Mouse (Mus musculus): ENCODE measurements around the gene Gpi1. TPM values are rescaled to one million over a fixed set of nuclear protein-coding genes. Genes with fewer than 3 reads are reported as not detected.
"Not testable (repeated sequence)": the region's sequence is repeated elsewhere in the genome, so short reads cannot be mapped to it uniquely, and the experiment has no call there.

Gpi1 gene
- total RNA-seq, 1 experiment = 227 TPM

DNA sequence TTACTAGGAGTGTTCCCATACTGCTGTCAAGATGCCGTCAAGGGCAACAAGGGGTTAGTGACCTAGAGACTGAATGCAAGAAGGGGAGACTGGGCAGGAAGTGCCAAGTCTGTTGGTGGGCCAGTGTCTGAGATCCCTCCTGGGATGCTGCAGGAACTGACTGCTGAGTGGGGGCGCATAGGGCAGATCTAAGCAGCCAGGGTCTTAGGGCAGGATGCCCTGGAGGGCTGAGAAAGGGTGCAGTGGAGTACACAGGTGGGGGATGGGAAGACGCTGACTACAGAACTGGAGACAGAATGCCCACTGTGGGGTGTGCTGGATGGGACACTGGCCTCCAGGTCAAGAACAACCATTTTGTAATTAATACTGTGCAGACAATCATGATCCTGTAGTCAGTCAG, 46.3 kb downstream of the Gpi1 start:
- Histone ChIP-seq H3K36me3 (ENCODE audit: control insufficient read depth, insufficient read depth, low read length, poor library complexity, severe bottlenecking) (peaks cover 21% of the 10 kb centered on the region), H3K4me1 (ENCODE audit: control insufficient read depth in 2 of 2, insufficient read depth in 2 of 2, low read length in 2 of 2, poor library complexity in 1 of 2) (peaks cover 3 to 5% of the 10 kb centered on the region in 2 experiments; a peak in 2 of 4 replicates), H3K4me3 (ENCODE audit: insufficient read depth in 1 of 2, low read depth in 1 of 2, low read length in 2 of 2, poor library complexity in 1 of 2, severe bottlenecking in 1 of 2) (peak overlapping the region in 1 of 2 experiments; percentile 36; a peak in 1 of 4 replicates)

DNA sequence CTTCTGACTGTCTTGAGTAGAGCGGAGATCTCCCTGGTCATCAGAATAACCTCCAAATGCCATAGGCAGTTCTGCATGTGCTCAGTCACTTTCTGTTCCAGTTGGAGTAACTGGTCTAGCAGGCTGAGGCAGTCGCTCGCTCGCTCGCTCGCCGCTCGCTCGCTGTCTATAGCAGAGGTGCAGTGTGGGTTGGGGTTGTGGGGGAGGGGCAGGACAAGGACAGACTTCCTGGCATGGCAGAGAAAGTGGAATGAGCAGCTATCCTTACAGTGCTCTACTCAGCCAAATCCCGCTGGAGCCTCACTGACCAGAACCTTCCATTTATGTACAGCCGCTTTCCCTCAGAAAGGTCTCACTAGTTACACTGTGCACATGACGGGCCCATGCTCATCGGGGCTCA, 46.8 kb downstream of the Gpi1 start:
- in situ Hi-C loops (cut with MboI; ENCODE audit: low sequenced_read_pairs in 2 of 2, unreplicated experiment in 2 of 2) = no loop called here
- Histone ChIP-seq H3K9me3 (ENCODE audit: control insufficient read depth, insufficient read depth, low read depth, low read length) (no peaks in the 10 kb centered on the region), H3K36me3 (ENCODE audit: control insufficient read depth, insufficient read depth, low read length, poor library complexity, severe bottlenecking) (peaks cover 17% of the 10 kb centered on the region), H3K4me3 (ENCODE audit: insufficient read depth in 1 of 2, low read depth in 1 of 2, low read length in 2 of 2, poor library complexity in 1 of 2, severe bottlenecking in 1 of 2) (peak overlapping the region; percentile 3 to 36; a peak in 3 of 4 replicates), H3K9ac (ENCODE audit: insufficient read depth, low read depth, low read length, poor library complexity, severe bottlenecking) (peak overlapping the region; percentile 58; the same call in 1 of the 2 replicates), H3K27ac (ENCODE audit: insufficient read depth, low read depth, low read length, poor library complexity, severe bottlenecking) (peak overlapping the region; percentile 66), H3K4me1 (ENCODE audit: control insufficient read depth in 2 of 2, insufficient read depth in 2 of 2, low read length in 2 of 2, poor library complexity in 1 of 2) (peaks cover 3 to 5% of the 10 kb centered on the region in 2 experiments; a peak in 2 of 4 replicates)
- no peak for DNase-seq (ENCODE audit: low read depth, low spot score)
- no peak for TF ChIP-seq CHD2 (IDR thresholded peaks at IDR 0.05; ENCODE audit: low read depth, low read length)
- no peak for TF ChIP-seq ZNF384 (IDR thresholded peaks at IDR 0.05; ENCODE audit: low read depth, low read length)
- TF ChIP-seq ZC3H11A (IDR thresholded peaks at IDR 0.05; ENCODE audit: borderline replicate concordance, low read depth, low read length) = no peak
- TF ChIP-seq MAFK (IDR thresholded peaks at IDR 0.05; ENCODE audit: insufficient read depth, low read depth, low read length) = no peak
- no peak for TF ChIP-seq HCFC1 (IDR thresholded peaks at IDR 0.05; ENCODE audit: borderline replicate concordance, insufficient read depth, low read length)

More for the DNA sequence above, 46.3 kb downstream of the Gpi1 start:
- no peak for DNase-seq (ENCODE audit: low read depth, low spot score)
- in situ Hi-C loops (cut with MboI; ENCODE audit: low sequenced_read_pairs in 2 of 2, unreplicated experiment in 2 of 2) = no loop called here
- Histone ChIP-seq H3K9ac (ENCODE audit: insufficient read depth, low read depth, low read length, poor library complexity, severe bottlenecking) (no peak overlapping the region), H3K9me3 (ENCODE audit: control insufficient read depth, insufficient read depth, low read depth, low read length) (no peaks in the 10 kb centered on the region), H3K27ac (ENCODE audit: insufficient read depth, low read depth, low read length, poor library complexity, severe bottlenecking) (peak overlapping the region; percentile 66)
- TF ChIP-seq ZNF384 (IDR thresholded peaks at IDR 0.05; ENCODE audit: low read depth, low read length) (no peak), HCFC1 (IDR thresholded peaks at IDR 0.05; ENCODE audit: borderline replicate concordance, insufficient read depth, low read length) (no peak), MAFK (IDR thresholded peaks at IDR 0.05; ENCODE audit: insufficient read depth, low read depth, low read length) (no peak), CHD2 (IDR thresholded peaks at IDR 0.05; ENCODE audit: low read depth, low read length) (no peak), ZC3H11A (IDR thresholded peaks at IDR 0.05; ENCODE audit: borderline replicate concordance, low read depth, low read length) (no peak)

- in situ Hi-C loops (cut with MboI; ENCODE audit: low sequenced_read_pairs in 2 of 2, unreplicated experiment in 2 of 2); H3K4me1 ChIP-seq (ENCODE audit: control insufficient read depth in 2 of 2, insufficient read depth in 2 of 2, low read length in 2 of 2, poor library complexity in 1 of 2); H3K27ac ChIP-seq (ENCODE audit: insufficient read depth, low read depth, low read length, poor library complexity, severe bottlenecking); H3K9ac ChIP-seq (ENCODE audit: insufficient read depth, low read depth, low read length, poor library complexity, severe bottlenecking); H3K9me3 ChIP-seq (ENCODE audit: control insufficient read depth, insufficient read depth, low read depth, low read length); DNase-seq (ENCODE audit: low read depth, low spot score); H3K4me3 ChIP-seq (ENCODE audit: insufficient read depth in 1 of 2, low read depth in 1 of 2, low read length in 2 of 2, poor library complexity in 1 of 2, severe bottlenecking in 1 of 2); H3K36me3 ChIP-seq (ENCODE audit: control insufficient read depth, insufficient read depth, low read length, poor library complexity, severe bottlenecking): not testable (repeated sequence)
Measured at GRCm38 (mm10) chr7:34176241-34176640, 53.9 kb downstream of the Gpi1 start.

- H3K36me3 ChIP-seq (ENCODE audit: control insufficient read depth, insufficient read depth, low read length, poor library complexity, severe bottlenecking) = no peaks in the 10 kb centered on the region
- TF ChIP-seq ZC3H11A (IDR thresholded peaks at IDR 0.05; ENCODE audit: borderline replicate concordance, low read depth, low read length) = no peak
- no peak for TF ChIP-seq CHD2 (IDR thresholded peaks at IDR 0.05; ENCODE audit: low read depth, low read length)
- no peak for TF ChIP-seq HCFC1 (IDR thresholded peaks at IDR 0.05; ENCODE audit: borderline replicate concordance, insufficient read depth, low read length)
- TF ChIP-seq MAFK (IDR thresholded peaks at IDR 0.05; ENCODE audit: insufficient read depth, low read depth, low read length) = no peak
- TF ChIP-seq ZNF384 (IDR thresholded peaks at IDR 0.05; ENCODE audit: low read depth, low read length) = no peak
- in situ Hi-C loops (cut with MboI; ENCODE audit: low sequenced_read_pairs in 2 of 2, unreplicated experiment in 2 of 2) = no loop called here
- no peak overlapping the region for H3K4me3 ChIP-seq (ENCODE audit: insufficient read depth in 1 of 2, low read depth in 1 of 2, low read length in 2 of 2, poor library complexity in 1 of 2, severe bottlenecking in 1 of 2)
- H3K4me1 ChIP-seq (ENCODE audit: control insufficient read depth in 2 of 2, insufficient read depth in 2 of 2, low read length in 2 of 2, poor library complexity in 1 of 2) = peaks cover 0 to 4% of the 10 kb centered on the region in 2 experiments; a peak in 1 of 4 replicates
- no peak overlapping the region for H3K9ac ChIP-seq (ENCODE audit: insufficient read depth, low read depth, low read length, poor library complexity, severe bottlenecking)
- no peak for DNase-seq (ENCODE audit: low read depth, low spot score)
- H3K27ac ChIP-seq (ENCODE audit: insufficient read depth, low read depth, low read length, poor library complexity, severe bottlenecking) = no peak overlapping the region
- peaks cover 2% of the 10 kb centered on the region for H3K9me3 ChIP-seq (ENCODE audit: control insufficient read depth, insufficient read depth, low read depth, low read length)
Measured at GRCm38 (mm10) chr7:34172251-34172650, 57.9 kb downstream of the Gpi1 start.

- Histone ChIP-seq H3K9ac (ENCODE audit: insufficient read depth, low read depth, low read length, poor library complexity, severe bottlenecking) (peak within 1 kb of the TSS; percentile 58), H3K4me3 (ENCODE audit: insufficient read depth in 1 of 2, low read depth in 1 of 2, low read length in 2 of 2, poor library complexity in 1 of 2, severe bottlenecking in 1 of 2) (peak within 1 kb of the TSS; percentile 81 to 88), H3K4me1 (ENCODE audit: control insufficient read depth in 2 of 2, insufficient read depth in 2 of 2, low read length in 2 of 2, poor library complexity in 1 of 2) (peaks cover 5 to 8% of the 10 kb centered on the region in 2 experiments; a peak in 1 of 4 replicates), H3K36me3 (ENCODE audit: control insufficient read depth, insufficient read depth, low read length, poor library complexity, severe bottlenecking) (peaks cover 7% of the 10 kb centered on the region), H3K27ac (ENCODE audit: insufficient read depth, low read depth, low read length, poor library complexity, severe bottlenecking) (peak within 1 kb of the TSS; percentile 88), H3K9me3 (ENCODE audit: control insufficient read depth, insufficient read depth, low read depth, low read length) (no peaks in the 10 kb centered on the region)
- DNase-seq (ENCODE audit: low read depth, low spot score) = peak; percentile 72
- in situ Hi-C loops (cut with MboI; ENCODE audit: low sequenced_read_pairs in 2 of 2, unreplicated experiment in 2 of 2) = no loop called here
- TF ChIP-seq MAFK (IDR thresholded peaks at IDR 0.05; ENCODE audit: insufficient read depth, low read depth, low read length) (peak; percentile 90), HCFC1 (IDR thresholded peaks at IDR 0.05; ENCODE audit: borderline replicate concordance, insufficient read depth, low read length) (no peak), ZC3H11A (IDR thresholded peaks at IDR 0.05; ENCODE audit: borderline replicate concordance, low read depth, low read length) (no peak), ZNF384 (IDR thresholded peaks at IDR 0.05; ENCODE audit: low read depth, low read length) (no peak), CHD2 (IDR thresholded peaks at IDR 0.05; ENCODE audit: low read depth, low read length) (peak; percentile 81)
Measured at GRCm38 (mm10) chr7:34169454-34169853, 60.7 kb downstream of the Gpi1 start, which contains the start of gene Uba2. TSS of gene Uba2 (minus strand) at chr7:34169599.
